Mouse (Mus musculus) cerebellum, postnatal 14 days (tissue): ENCODE data around the gene 4930447C04Rik.

Source experiments
- DNase-seq, 2 experiments: peaks; one replicate each; pipeline ENCODE4 v3.0.0; 2021; ENCODE audit warnings: mixed read lengths in 2 of 2

The 4930447C04Rik gene

GRCm38 (mm10) chr12:72835518-72836015 is 105.0 kb downstream of the 4930447C04Rik start:
- peak in 1 of 2 experiments; percentile 19 for DNase-seq

GRCm38 (mm10) chr12:72834773-72835517 is 105.6 kb downstream of the 4930447C04Rik start:
- peak in 1 of 2 experiments; percentile 30 for DNase-seq

GRCm38 (mm10) chr12:72831711-72832432 is 108.7 kb downstream of the 4930447C04Rik start:
- DNase-seq: peak; percentile 72 to 76
